Mouse (Mus musculus): ENCODE data around the gene 3110021N24Rik. TPM values are rescaled to one million over a fixed set of nuclear protein-coding genes. Genes with fewer than 3 reads are reported as not detected.
"Not testable (repeated sequence)": the region's sequence is repeated elsewhere in the genome, so short reads cannot be mapped to it uniquely, and the experiment has no call there.

3110021N24Rik gene
- polyA plus RNA-seq (2014; fragmentation: Nextera tagmentation; extraction: Ambion mirVana), result 0.45 and 0.51 TPM in 2 replicates

DNA sequence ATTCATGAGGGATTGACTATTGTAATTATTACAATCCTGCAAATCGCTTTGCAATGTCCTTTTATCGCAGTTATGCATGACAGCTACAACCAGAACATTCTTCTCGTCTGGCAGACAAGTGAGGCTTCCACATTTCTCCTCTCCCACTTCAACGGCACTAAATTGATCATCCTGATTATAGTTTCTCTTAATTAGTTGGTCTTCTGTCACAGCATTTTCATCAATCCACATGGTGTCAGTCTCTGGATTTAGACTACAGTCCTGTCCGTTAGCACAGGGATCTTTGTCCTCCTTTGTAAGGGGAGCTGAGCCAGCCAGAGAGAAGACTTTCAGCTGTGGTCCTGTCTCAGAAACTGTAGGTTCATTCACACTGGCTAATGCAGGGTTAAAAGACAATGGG lies at the start of gene 3110021N24Rik:
Gene 3110021N24Rik (plus strand): TSS at position 301 of the 400 bp plus-strand sequence.
- Histone ChIP-seq H3K36me3 (ENCODE audit: control insufficient read depth, insufficient read depth, low read length) (0 out of 2 replicates have a peak, but pooled peaks cover 3% of the 10 kb centered on the region), H3K27me3 (ENCODE audit: control insufficient read depth, insufficient read depth, low read length) (no peaks in the 10 kb centered on the region), H3K9ac (ENCODE audit: low read length) (no peak within 1 kb of the TSS), H3K27ac (ENCODE audit: low read depth, low read length) (no peak within 1 kb of the TSS), H3K4me1 (ENCODE audit: control insufficient read depth, insufficient read depth, low read length) (no peaks in the 10 kb centered on the region), H3K4me2 (no peak within 1 kb of the TSS), H3K4me3 (ENCODE audit: low read depth, low read length) (no peak within 1 kb of the TSS), H3K9me3 (ENCODE audit: control insufficient read depth, low read length) (no peaks in the 10 kb centered on the region)
- DNase-seq (ENCODE audit: low spot score, missing footprints) (no peak), ATAC-seq (ENCODE audit: low FRiP score) (no peak)
- 91% methylated on average over 5 of the region's 5 CpGs for WGBS

DNA sequence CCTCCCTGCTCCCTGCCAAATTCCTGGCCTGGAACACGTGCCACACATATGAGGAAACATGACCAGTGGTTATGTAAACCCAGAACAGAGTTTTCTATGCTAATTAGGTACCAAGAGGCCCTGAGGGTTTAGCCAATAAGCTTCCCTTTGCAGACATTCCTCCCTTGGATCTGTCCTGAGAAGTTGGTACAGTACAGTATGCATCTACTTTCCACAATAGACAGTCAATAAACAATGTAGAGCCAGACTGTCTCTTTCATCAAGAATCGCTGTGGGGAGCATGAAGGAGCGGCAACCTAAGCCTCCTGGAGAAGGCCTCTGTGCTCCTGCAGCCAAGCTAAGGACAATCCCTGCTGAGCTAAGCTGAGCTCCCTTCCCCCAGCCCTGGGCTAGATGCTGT lies 33.3 kb upstream of the 3110021N24Rik start:
- Histone ChIP-seq H3K36me3 (ENCODE audit: control insufficient read depth, insufficient read depth, low read length) (no peaks in the 10 kb centered on the region; the same call in 1 of the 2 replicates), H3K27ac (ENCODE audit: low read depth, low read length) (no peak overlapping the region), H3K4me2 (no peak overlapping the region), H3K27me3 (ENCODE audit: control insufficient read depth, insufficient read depth, low read length) (no peaks in the 10 kb centered on the region), H3K9ac (ENCODE audit: low read length) (no peak overlapping the region), H3K9me3 (ENCODE audit: control insufficient read depth, low read length) (no peaks in the 10 kb centered on the region), H3K4me3 (ENCODE audit: low read depth, low read length) (no peak overlapping the region), H3K4me1 (ENCODE audit: control insufficient read depth, insufficient read depth, low read length) (no peaks in the 10 kb centered on the region)
- 51% methylated on average over 3 of the region's 3 CpGs for WGBS
- ATAC-seq (ENCODE audit: low FRiP score) (no peak), DNase-seq (ENCODE audit: low spot score, missing footprints) (no peak)

DNA sequence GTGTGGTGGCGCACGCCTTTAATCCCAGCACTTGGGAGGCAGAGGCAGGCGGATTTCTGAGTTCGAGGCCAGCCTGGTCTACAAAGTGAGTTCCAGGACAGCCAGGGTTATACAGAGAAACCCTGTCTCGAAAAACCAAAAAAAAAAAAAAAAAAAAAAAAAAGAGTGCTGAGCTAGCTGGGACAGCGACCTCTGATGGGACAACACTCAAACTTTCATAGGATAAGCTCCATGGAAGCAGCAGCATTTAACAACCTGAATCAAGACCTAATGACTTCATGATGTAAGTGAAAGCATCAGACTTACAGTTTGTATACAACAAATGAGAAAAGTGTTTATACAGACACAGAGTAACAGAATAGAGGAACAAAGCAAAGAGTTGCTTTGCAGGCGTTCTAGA lies 32.4 kb upstream of the 3110021N24Rik start:
- not testable (repeated sequence) for DNase-seq (ENCODE audit: low spot score, missing footprints); H3K36me3 ChIP-seq (ENCODE audit: control insufficient read depth, insufficient read depth, low read length); H3K9ac ChIP-seq (ENCODE audit: low read length); H3K4me3 ChIP-seq (ENCODE audit: low read depth, low read length); ATAC-seq (ENCODE audit: low FRiP score); H3K9me3 ChIP-seq (ENCODE audit: control insufficient read depth, low read length); H3K27ac ChIP-seq (ENCODE audit: low read depth, low read length); H3K27me3 ChIP-seq (ENCODE audit: control insufficient read depth, insufficient read depth, low read length); H3K4me1 ChIP-seq (ENCODE audit: control insufficient read depth, insufficient read depth, low read length); H3K4me2 ChIP-seq
- 90% methylated on average over 6 of the region's 7 CpGs for WGBS

DNA sequence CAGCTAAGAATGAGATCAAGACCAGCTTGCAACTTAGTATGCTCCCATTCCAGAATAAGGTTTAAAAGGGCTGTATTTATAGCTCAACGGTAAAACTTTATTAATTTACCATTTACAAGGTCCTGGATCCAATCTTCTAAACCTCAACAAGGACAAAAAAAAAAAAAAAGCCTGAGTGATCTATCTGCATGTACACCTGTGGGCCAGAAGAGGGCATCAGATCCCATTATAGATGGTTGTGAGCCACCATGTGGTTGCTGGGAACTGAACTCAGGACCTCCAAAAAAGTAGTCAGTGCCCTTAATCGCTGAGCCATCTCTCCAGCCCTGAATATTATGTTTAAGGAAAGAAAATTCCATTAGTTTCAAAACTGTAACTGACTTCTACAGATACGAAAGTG lies 29.0 kb upstream of the 3110021N24Rik start:
- H3K27me3 ChIP-seq (ENCODE audit: control insufficient read depth, insufficient read depth, low read length), result no peaks in the 10 kb centered on the region
- H3K9ac ChIP-seq (ENCODE audit: low read length), result no peak overlapping the region
- DNase-seq (ENCODE audit: low spot score, missing footprints), result no peak
- ATAC-seq (ENCODE audit: low FRiP score), result no peak
- no peaks in the 10 kb centered on the region; the same call in 1 of the 2 replicates for H3K36me3 ChIP-seq (ENCODE audit: control insufficient read depth, insufficient read depth, low read length)
- no peaks in the 10 kb centered on the region for H3K4me1 ChIP-seq (ENCODE audit: control insufficient read depth, insufficient read depth, low read length)
- H3K27ac ChIP-seq (ENCODE audit: low read depth, low read length), result no peak overlapping the region
- WGBS, result 95% methylated on average over 3 of the region's 3 CpGs
- H3K9me3 ChIP-seq (ENCODE audit: control insufficient read depth, low read length), result no peaks in the 10 kb centered on the region
- no peak overlapping the region for H3K4me2 ChIP-seq
- H3K4me3 ChIP-seq (ENCODE audit: low read depth, low read length), result no peak overlapping the region

DNA sequence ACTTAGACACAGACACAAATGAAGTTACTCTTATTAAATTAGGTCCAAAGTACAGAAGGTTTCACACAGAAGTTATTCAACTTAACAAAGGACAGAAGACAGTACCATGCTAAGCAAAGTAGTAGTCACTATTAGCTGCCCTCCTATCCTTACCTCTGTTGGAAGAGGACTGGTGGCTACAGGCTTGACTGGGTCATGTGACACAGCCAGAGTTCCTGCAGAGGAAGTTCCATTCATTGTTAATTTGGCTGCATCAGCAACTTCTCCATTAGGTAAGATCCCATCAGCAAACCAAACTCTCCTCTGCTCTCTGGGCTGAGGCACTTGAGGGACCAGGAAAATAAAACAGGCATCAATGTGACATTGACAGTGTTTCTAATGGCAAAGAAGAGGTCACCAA lies 28.0 kb upstream of the 3110021N24Rik start:
- ATAC-seq (ENCODE audit: low FRiP score) (no peak), DNase-seq (ENCODE audit: low spot score, missing footprints) (no peak)
- no peaks in the 10 kb centered on the region for H3K4me1 ChIP-seq (ENCODE audit: control insufficient read depth, insufficient read depth, low read length)
- no peak overlapping the region for H3K9ac ChIP-seq (ENCODE audit: low read length)
- H3K27me3 ChIP-seq (ENCODE audit: control insufficient read depth, insufficient read depth, low read length), result no peaks in the 10 kb centered on the region
- H3K27ac ChIP-seq (ENCODE audit: low read depth, low read length), result no peak overlapping the region
- H3K4me2 ChIP-seq, result no peak overlapping the region
- H3K36me3 ChIP-seq (ENCODE audit: control insufficient read depth, insufficient read depth, low read length), result no peaks in the 10 kb centered on the region; the same call in 1 of the 2 replicates
- H3K4me3 ChIP-seq (ENCODE audit: low read depth, low read length), result no peak overlapping the region
- no peaks in the 10 kb centered on the region for H3K9me3 ChIP-seq (ENCODE audit: control insufficient read depth, low read length)

DNA sequence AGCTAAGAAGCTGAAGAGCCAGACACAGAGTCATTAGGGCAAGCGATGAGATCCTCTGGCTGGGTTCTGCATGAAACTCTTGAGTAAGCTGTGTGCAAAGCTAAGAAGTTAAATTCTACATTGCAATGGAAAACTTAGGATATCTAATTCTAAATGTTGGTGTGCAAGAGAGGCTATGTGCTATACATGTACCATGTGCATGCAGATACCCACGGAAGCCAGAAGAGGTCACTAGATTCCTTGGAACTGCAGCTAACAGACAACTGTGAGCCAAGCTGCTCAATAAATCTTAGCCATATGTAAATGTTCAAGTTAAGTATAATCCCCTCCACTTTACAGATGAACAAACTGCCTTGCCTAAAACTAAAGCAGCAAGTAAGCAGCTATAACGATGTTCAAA lies 22.5 kb upstream of the 3110021N24Rik start:
- no peaks in the 10 kb centered on the region for H3K4me1 ChIP-seq (ENCODE audit: control insufficient read depth, insufficient read depth, low read length)
- H3K4me2 ChIP-seq, result no peak overlapping the region
- DNase-seq (ENCODE audit: low spot score, missing footprints), result no peak
- no peak for ATAC-seq (ENCODE audit: low FRiP score)
- H3K36me3 ChIP-seq (ENCODE audit: control insufficient read depth, insufficient read depth, low read length), result no peaks in the 10 kb centered on the region
- H3K4me3 ChIP-seq (ENCODE audit: low read depth, low read length), result no peak overlapping the region
- no peak overlapping the region for H3K27ac ChIP-seq (ENCODE audit: low read depth, low read length)
- no peaks in the 10 kb centered on the region for H3K9me3 ChIP-seq (ENCODE audit: control insufficient read depth, low read length)
- WGBS, result 53% methylated on average over 3 of the region's 3 CpGs
- no peak overlapping the region for H3K9ac ChIP-seq (ENCODE audit: low read length)
- H3K27me3 ChIP-seq (ENCODE audit: control insufficient read depth, insufficient read depth, low read length), result no peaks in the 10 kb centered on the region

DNA sequence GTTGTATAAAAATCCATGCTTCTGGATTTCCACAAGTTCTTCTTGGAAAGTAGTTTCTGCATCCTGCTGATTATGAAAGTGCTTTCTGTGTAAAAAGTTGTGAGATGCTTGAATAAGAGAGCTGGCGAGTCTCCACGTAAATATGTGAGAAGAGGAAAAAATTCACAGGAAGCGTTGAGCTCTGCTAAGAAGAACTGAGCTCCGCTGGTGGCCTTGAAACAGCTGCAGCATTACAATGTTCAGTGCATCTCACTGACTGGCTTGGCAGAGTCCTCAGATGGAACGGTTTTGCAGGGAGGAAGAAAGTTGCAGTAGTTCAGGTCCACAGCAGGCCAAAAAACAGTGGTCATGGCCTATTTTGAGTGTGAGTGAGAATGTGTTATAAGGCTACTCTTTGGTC lies 11.2 kb upstream of the 3110021N24Rik start:
- no peak overlapping the region for H3K4me3 ChIP-seq (ENCODE audit: low read depth, low read length)
- H3K4me1 ChIP-seq (ENCODE audit: control insufficient read depth, insufficient read depth, low read length), result no peaks in the 10 kb centered on the region
- DNase-seq (ENCODE audit: low spot score, missing footprints) (no peak), ATAC-seq (ENCODE audit: low FRiP score) (no peak)
- H3K9ac ChIP-seq (ENCODE audit: low read length), result no peak overlapping the region
- 89% methylated on average over 5 of the region's 5 CpGs for WGBS
- H3K27ac ChIP-seq (ENCODE audit: low read depth, low read length), result no peak overlapping the region
- no peaks in the 10 kb centered on the region for H3K36me3 ChIP-seq (ENCODE audit: control insufficient read depth, insufficient read depth, low read length)
- H3K27me3 ChIP-seq (ENCODE audit: control insufficient read depth, insufficient read depth, low read length), result no peaks in the 10 kb centered on the region
- H3K9me3 ChIP-seq (ENCODE audit: control insufficient read depth, low read length), result no peaks in the 10 kb centered on the region
- H3K4me2 ChIP-seq, result no peak overlapping the region

DNA sequence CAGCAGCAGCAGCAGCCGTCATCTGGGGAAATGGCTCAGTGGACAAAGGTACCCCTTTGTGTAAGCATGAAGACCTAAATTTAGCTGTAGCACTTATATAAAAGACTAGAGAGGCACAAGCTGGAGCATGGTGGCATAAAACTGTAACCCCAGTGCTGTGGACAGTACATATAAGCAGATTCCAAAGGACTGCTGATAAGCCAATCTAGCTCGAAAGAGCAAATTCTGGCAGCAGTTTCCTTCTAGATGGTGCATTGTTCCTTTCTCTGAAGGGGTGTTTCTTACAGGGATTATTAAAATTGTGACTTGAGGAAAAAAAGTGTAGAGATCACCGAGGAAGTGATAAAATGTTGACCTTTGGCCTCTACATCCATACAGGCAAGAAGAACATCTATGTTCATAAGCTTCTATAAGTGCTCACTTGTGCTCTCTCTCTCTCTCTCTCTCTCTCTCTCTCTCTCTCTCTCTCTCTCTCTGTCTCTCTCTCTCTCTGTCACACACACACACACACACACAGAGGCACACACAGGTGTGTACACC lies 1.9 kb downstream of the 3110021N24Rik start:
- H3K4me3 ChIP-seq (ENCODE audit: low read depth, low read length), result no peak overlapping the region
- H3K27ac ChIP-seq (ENCODE audit: low read depth, low read length), result no peak overlapping the region
- no peaks in the 10 kb centered on the region for H3K9me3 ChIP-seq (ENCODE audit: control insufficient read depth, low read length)
- no peak overlapping the region for H3K9ac ChIP-seq (ENCODE audit: low read length)
- no peak overlapping the region for H3K4me2 ChIP-seq
- 0 out of 2 replicates have a peak, but pooled peaks cover 3% of the 10 kb centered on the region for H3K36me3 ChIP-seq (ENCODE audit: control insufficient read depth, insufficient read depth, low read length)
- no peaks in the 10 kb centered on the region for H3K4me1 ChIP-seq (ENCODE audit: control insufficient read depth, insufficient read depth, low read length)
- no peak for DNase-seq (ENCODE audit: low spot score, missing footprints)
- ATAC-seq (ENCODE audit: low FRiP score), result no peak
- H3K27me3 ChIP-seq (ENCODE audit: control insufficient read depth, insufficient read depth, low read length), result no peaks in the 10 kb centered on the region
- 85% methylated on average over 3 of the region's 3 CpGs for WGBS

DNA sequence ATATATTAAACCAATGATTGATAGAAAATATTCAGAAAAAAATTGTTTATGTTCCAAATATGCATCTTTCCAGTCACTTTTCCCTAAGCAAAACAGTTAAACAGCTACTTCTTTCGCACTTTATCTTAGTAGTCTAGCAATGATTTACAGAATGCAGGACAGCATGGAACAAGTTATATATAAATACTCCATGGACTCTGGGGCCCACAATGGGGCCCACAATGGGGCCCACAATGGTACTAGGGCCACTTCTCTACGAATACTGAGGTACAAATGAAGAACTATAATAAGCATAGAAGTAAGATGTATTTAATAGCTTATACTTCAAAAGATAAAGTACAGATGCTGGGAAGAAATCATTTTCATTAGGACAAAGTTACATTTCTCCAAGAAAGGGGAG lies 4.7 kb downstream of the 3110021N24Rik start:
- H3K9me3 ChIP-seq (ENCODE audit: control insufficient read depth, low read length), result no peaks in the 10 kb centered on the region
- H3K27ac ChIP-seq (ENCODE audit: low read depth, low read length), result no peak overlapping the region
- no peaks in the 10 kb centered on the region for H3K27me3 ChIP-seq (ENCODE audit: control insufficient read depth, insufficient read depth, low read length)
- 93% methylated on average over 2 of the region's 2 CpGs for WGBS
- H3K36me3 ChIP-seq (ENCODE audit: control insufficient read depth, insufficient read depth, low read length), result 0 out of 2 replicates have a peak, but pooled peaks cover 3% of the 10 kb centered on the region
- H3K9ac ChIP-seq (ENCODE audit: low read length), result no peak overlapping the region
- ATAC-seq (ENCODE audit: low FRiP score), result no peak
- no peaks in the 10 kb centered on the region for H3K4me1 ChIP-seq (ENCODE audit: control insufficient read depth, insufficient read depth, low read length)
- no peak overlapping the region for H3K4me2 ChIP-seq
- H3K4me3 ChIP-seq (ENCODE audit: low read depth, low read length), result no peak overlapping the region
- no peak for DNase-seq (ENCODE audit: low spot score, missing footprints)
